Mouse (Mus musculus) heart, postnatal 10 days (tissue): ENCODE data around the gene Ror1. TPM values are rescaled to one million over a fixed set of nuclear protein-coding genes. Genes with fewer than 3 reads are reported as not detected.

Experiments
- DNase-seq, 2 experiments: peaks; one replicate each; pipeline ENCODE4 v3.0.0; 2021
- intact Hi-C: fragments of 180-260 bp; cut with DNase I; formaldehyde crosslinking; loops from one replicate; pipeline ENCODE4 v1.15.1; 2025
- total RNA-seq, 2 experiments: library from RNA; stranded (reverse); gene quantifications; 2 replicates each; pipeline ENCODE4 v1.2.3; 2021

Gene Ror1
- total RNA-seq, 2 experiments from 2014 or later = 23.5 to 24.0 TPM

- intact Hi-C loops = no loop called here
- DNase-seq = no peak
Measured at GRCm38 (mm10) chr4:100411841-100412539, 316.4 kb downstream of the Ror1 start.

DNA sequence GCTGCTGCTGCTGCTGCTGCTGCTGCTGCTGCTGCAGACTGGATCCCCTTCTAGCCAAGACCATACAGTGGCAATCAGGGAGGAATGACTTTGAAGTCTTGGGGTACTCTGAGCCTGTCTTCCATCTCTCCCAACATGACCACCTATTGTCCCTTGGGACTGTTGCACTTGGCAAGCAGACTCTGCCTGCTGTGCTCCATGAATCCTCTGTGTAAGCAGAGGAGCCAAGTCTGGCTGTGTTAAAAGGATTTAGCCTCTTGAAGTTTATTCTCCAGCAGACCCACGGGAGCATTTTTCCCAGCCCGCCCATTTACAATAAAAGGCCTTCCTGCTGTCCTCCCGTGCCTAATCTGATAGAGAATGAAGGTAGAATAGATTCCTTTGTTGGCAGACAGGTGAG is 327.2 kb downstream of the Ror1 start:
- intact Hi-C loops = no loop called here

DNA sequence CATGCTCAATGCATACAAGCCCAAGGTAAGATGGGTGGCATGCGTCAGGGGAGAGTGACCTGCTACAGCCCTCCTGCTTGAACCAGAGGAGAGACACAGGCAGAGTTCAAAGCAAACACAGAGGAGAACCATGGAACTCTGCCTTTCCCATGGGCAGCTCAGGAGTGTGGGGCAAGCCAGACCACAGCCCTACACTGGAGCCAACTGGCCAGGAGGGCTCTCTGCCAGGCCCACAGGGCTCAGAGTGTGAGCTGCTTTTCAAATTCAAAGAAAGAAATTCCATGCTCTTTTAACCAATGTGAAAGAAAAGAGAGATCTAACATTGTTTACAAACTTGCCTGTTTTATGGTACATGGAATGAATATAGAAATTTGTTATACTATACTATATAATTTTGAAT is 330.5 kb downstream of the Ror1 start:
- intact Hi-C loops = no loop called here
- no peak for DNase-seq

More for the DNA sequence above, 327.2 kb downstream of the Ror1 start:
- DNase-seq = no peak

- peak; percentile 29 to 44 for DNase-seq
- intact Hi-C loops = no loop called here
Measured at GRCm38 (mm10) chr4:100429371-100429900, 333.8 kb downstream of the Ror1 start.

DNA sequence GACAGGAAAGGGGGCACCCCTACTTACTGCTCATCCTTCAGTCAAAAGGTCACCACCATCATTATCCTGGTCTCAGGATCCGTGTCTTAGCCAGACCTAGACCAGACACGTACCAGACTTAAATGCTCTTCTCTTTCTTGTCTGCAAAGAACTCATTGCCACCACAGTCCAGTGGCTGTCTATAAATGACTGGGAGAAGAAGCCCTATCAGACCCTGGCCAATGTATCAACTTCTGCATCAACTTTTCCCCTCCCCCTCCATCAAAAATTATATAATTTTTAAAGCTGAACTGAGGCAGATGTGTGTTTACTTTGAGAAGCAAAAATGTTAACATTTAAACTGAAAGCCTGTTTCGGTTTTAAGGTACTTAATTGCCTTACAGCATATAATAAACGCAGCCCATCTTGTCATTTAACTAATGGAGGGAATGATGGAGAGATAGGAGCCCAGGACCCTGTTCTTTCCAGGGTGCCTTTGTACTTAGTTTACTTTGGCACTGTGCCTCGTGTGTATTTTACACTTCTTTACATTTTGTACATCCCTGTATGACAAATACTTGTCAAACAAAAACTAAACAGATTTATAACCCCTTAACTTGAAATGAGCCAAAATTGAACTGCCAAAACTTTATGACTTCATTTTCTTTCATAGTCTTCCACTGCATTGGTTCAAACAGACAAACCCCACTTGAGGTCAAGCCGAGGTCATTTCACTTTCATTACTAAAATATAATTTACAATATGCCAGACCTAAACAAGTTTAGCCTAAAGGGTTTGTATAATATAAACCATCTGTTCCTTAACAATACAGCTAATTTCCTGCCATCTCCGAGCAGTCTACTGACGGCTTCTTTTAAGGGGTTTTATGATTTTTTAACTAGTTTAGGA is 339.9 kb downstream of the Ror1 start:
- no peak for DNase-seq
- intact Hi-C loops = no loop called here

GRCm38 (mm10) chr4:100436169-100436547 is 340.6 kb downstream of the Ror1 start:
- no peak for DNase-seq
- intact Hi-C loops = no loop called here

- no peak for DNase-seq
- intact Hi-C loops = no loop called here
Measured at GRCm38 (mm10) chr4:100446897-100447296, 351.3 kb downstream of the Ror1 start.

GRCm38 (mm10) chr4:100462493-100463120 is 367.0 kb downstream of the Ror1 start:
- DNase-seq = peak; percentile 19 to 23
- intact Hi-C loops = no loop called here

DNA sequence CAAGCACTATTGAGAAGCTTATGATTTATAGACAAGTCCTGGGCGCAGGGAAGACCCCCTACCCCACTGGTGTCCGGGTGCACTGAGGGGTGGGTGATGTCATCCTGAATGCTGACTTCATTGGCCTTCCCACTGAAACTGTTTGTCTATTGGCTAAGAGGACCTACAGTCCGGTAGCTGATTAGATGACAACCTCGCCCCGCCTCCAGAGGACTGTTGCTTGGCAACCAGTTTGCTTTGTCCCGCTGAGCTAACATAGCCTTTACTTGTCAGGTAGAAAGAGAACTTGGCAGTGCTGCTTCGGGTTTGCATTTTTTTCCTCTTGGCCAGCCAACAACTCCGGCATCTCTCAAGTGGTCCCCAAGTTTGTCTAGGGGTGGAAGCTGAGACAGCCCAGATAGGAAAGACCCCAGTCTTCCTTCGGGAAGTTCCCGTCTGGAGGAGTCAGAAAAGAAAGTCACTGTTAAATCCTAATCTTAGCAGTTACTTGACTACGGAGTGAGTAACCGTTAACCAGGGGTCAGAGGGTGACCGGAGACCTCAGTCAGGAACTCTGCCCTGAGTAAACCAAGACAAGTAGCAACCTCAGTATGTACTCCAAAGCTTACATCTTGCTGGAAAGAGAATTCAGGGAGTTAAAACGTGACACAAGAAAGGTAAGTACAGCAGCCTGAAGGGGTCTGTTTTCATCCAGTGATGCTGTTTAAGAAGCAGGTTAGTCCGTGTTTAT is 383.2 kb downstream of the Ror1 start, which contains the start of gene Ube2u:
TSS of gene Ube2u (plus strand) at position 258 of the 730 bp plus-strand sequence.
- intact Hi-C loops = no loop called here
- DNase-seq = peak; percentile 60 to 63

DNA sequence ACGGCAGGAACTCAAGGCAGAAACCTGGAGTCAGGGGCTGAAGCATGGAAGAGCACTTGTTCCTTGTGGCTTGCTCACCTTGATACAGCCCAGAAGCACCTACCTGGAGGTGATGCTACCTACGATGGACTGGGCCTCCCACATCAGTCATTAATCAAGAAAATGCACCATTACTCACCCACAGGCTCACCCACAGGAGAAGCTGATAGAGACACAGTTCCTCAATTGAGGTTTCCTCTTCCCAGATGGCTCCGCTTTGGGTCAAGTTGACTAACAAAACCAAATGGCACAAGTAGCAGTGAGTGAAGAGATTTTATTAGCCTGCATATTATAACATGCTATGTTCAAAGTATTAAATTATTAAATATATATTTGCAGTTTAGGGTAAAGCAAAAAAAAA is 392.9 kb downstream of the Ror1 start:
- intact Hi-C loops = no loop called here
- no peak for DNase-seq

Other genes starting within 250 kb of the Ror1 start
- gene Pgm1, start 166.4 kb upstream of the Ror1 start, total RNA-seq = 100 to 1,000 TPM; 222 to 228 TPM
- gene Itgb3bp, start 166.0 kb upstream of the Ror1 start, total RNA-seq = 1 to 10 TPM; 7.6 to 8.8 TPM